Mouse (Mus musculus) E14TG2a.4 (cell line): ENCODE results near the gene Fam20c.

ENCODE experiments used
- CTCF ChIP-seq: conservative IDR thresholded peaks from 2 replicates; pipeline ENCODE4 v1.5.1; 2014; ENCODE audit warnings: low read length
- NANOG ChIP-seq: IDR thresholded peaks from 2 replicates; pipeline ENCODE4 v1.6.1; 2014; ENCODE audit warnings: borderline replicate concordance, low read length, mixed read lengths
- POU5F1 ChIP-seq: IDR thresholded peaks from 2 replicates; pipeline ENCODE4 v1.6.1; 2014; ENCODE audit warnings: low read length, borderline replicate concordance

DNA sequence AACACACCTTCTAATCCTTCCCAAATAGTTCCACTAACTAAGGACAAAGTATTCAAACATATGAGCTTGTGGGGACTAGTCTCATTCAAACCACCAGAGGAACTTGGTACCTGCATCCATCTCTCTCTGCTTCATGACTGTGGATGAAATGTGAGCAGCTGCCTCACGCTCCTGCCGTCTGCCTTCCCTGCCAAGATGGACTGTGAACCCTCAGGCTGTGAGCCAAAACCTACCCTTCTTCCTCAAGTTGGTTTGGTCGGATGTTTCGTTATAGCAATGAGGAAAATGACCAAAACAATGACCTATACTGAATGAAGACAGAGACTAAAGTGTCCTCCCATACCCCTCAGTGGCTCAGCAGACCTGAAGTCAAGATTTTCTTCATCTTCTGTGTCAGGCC is 86.7 kb downstream of the Fam20c start:
- TF ChIP-seq CTCF (no peak), POU5F1 (no peak), NANOG (no peak)
